In the genomic region with DNA sequence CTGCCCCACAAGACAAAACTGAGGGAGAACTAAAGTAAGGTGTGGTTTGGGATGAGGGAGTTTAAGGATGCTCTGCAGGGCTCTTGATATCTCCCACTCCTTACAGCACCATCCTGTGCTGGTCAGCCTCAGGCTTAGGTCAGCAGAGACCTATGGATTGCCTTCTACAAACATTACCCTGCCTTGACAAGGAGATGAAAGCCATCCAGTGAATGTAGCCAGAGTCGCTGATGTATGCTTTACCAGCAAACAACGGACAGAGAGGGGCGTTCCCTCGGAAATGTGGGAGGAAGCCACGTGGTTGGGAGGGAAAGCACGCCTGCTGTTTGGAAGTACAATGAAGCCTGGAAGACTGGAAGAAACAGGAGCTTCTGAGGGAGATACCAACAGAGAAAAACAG, we compare ENCODE assay signal across 9 mouse cellular contexts.
DNase-seq lines count a peak whose midpoint lies in the region; ATAC-seq and TF ChIP-seq lines count a peak whose summit lies in the region.
"Had no signal": no experiment of that assay in that cellular context is flagged by ENCODE, and none has a peak within 500 bp of the region (broad histone marks: within the 10 kb centered on the region; RNA-seq: fewer than 3 reads in every experiment).

No protein-coding gene starts in this region.

- no peak overlapping the region for H3K9ac ChIP-seq in heart, embryonic 15.5 days
- H3K9ac ChIP-seq in heart, embryonic 11.5 days (ENCODE audit: low read depth, low read length), result no peak overlapping the region
- H3K9ac ChIP-seq in hindbrain, embryonic 13.5 days, result peak overlapping the region; percentile 59; the same call in 1 of the 2 replicates
- H3K9ac ChIP-seq in midbrain, embryonic 16.5 days (ENCODE audit: low read depth, low read length), result peak overlapping the region; percentile 37; the same call in 1 of the 2 replicates

- 18% methylated on average over 6 of the region's 6 CpGs for WGBS in heart, embryonic 15.5 days
- 9% methylated on average over 6 of the region's 6 CpGs for WGBS in heart, embryonic 11.5 days (ENCODE audit: insufficient replicate concordance)
- 0% methylated on average over 6 of the region's 6 CpGs for WGBS in hindbrain, embryonic 13.5 days
- WGBS in midbrain, embryonic 16.5 days, result under 1% methylated on average over 6 of the region's 6 CpGs

- H3K4me2 ChIP-seq in heart, embryonic 15.5 days, result no peak overlapping the region
- H3K4me2 ChIP-seq in heart, embryonic 11.5 days, result no peak overlapping the region; the same call in 1 of the 2 replicates
- H3K4me2 ChIP-seq in hindbrain, embryonic 13.5 days, result peak overlapping the region; percentile 43
- H3K4me2 ChIP-seq in midbrain, embryonic 16.5 days (ENCODE audit: low read length), result peak overlapping the region; percentile 25

- no peaks in the 10 kb centered on the region for H3K9me3 ChIP-seq in heart, embryonic 15.5 days (replicated peaks)
- H3K9me3 ChIP-seq in heart, embryonic 11.5 days (replicated peaks; ENCODE audit: control insufficient read depth, low read length), result no peaks in the 10 kb centered on the region
- H3K9me3 ChIP-seq in hindbrain, embryonic 13.5 days, result no peaks in the 10 kb centered on the region
- no peaks in the 10 kb centered on the region for H3K9me3 ChIP-seq in midbrain, embryonic 16.5 days (replicated peaks; ENCODE audit: control insufficient read depth, low read length, poor library complexity, severe bottlenecking)

- TF ChIP-seq CTCF in brain, embryonic 14.5 days (IDR thresholded peaks at IDR 0.05; ENCODE audit: borderline replicate concordance, extremely low read depth, insufficient read depth, insufficient read length), result no peak

- peaks cover 13% of the 10 kb centered on the region; the same call in 1 of the 2 replicates for H3K36me3 ChIP-seq in heart, embryonic 15.5 days
- H3K36me3 ChIP-seq in heart, embryonic 11.5 days (ENCODE audit: control insufficient read depth, insufficient read depth, low read length), result peaks cover 16% of the 10 kb centered on the region
- peaks cover 23% of the 10 kb centered on the region for H3K36me3 ChIP-seq in hindbrain, embryonic 13.5 days
- H3K36me3 ChIP-seq in midbrain, embryonic 16.5 days (ENCODE audit: control insufficient read depth, insufficient read depth, low read length), result peaks cover 15% of the 10 kb centered on the region

- 0 out of 2 replicates have a peak, but pooled peaks have one; percentile 43 for ATAC-seq in heart, embryonic 15.5 days (replicated peaks; ENCODE audit: insufficient number of reproducible peaks, insufficient read depth, low FRiP score, low read depth)
- ATAC-seq in heart, embryonic 11.5 days (replicated peaks; ENCODE audit: insufficient number of reproducible peaks, low FRiP score, low TSS enrichment), result no peak
- peak; percentile 37 for ATAC-seq in hindbrain, embryonic 13.5 days (ENCODE audit: low FRiP score)
- ATAC-seq in midbrain, embryonic 16.5 days, result peak; percentile 18; the same call in 1 of the 2 replicates
- ATAC-seq in CD4-positive, CD25-positive, alpha-beta regulatory T cell, adult 4 months, result no peak

- H3K4me3 ChIP-seq in heart, embryonic 15.5 days, result no peak overlapping the region
- H3K4me3 ChIP-seq in heart, embryonic 11.5 days (ENCODE audit: low read depth, low read length), result no peak overlapping the region
- H3K4me3 ChIP-seq in hindbrain, embryonic 13.5 days, result no peak overlapping the region; the same call in 1 of the 2 replicates
- H3K4me3 ChIP-seq in midbrain, embryonic 16.5 days (ENCODE audit: low read depth, low read length), result no peak overlapping the region

- DNase-seq in brain, embryonic 14.5 days (ENCODE audit: low read depth), result peak; percentile 96
- no peak for DNase-seq in ovary, postnatal 36 days (ENCODE audit: low spot score)
- DNase-seq in spleen, postnatal 10 days (ENCODE audit: low spot score in 2 of 2), result no peak
- DNase-seq: thymus, adult 18-20 months had no signal

- peaks cover 21% of the 10 kb centered on the region for H3K4me1 ChIP-seq in heart, embryonic 15.5 days (replicated peaks)
- H3K4me1 ChIP-seq in heart, embryonic 11.5 days (ENCODE audit: control insufficient read depth, insufficient read depth, low read length), result peaks cover 7% of the 10 kb centered on the region; the same call in 1 of the 2 replicates
- peaks cover 91% of the 10 kb centered on the region for H3K4me1 ChIP-seq in hindbrain, embryonic 13.5 days (replicated peaks)
- H3K4me1 ChIP-seq in midbrain, embryonic 16.5 days (ENCODE audit: control insufficient read depth, insufficient read depth, low read length), result peaks cover 78% of the 10 kb centered on the region

- no peaks in the 10 kb centered on the region for H3K27me3 ChIP-seq in heart, embryonic 15.5 days
- H3K27me3 ChIP-seq in heart, embryonic 11.5 days (ENCODE audit: control insufficient read depth, insufficient read depth, low read length), result no peaks in the 10 kb centered on the region
- no peaks in the 10 kb centered on the region for H3K27me3 ChIP-seq in hindbrain, embryonic 13.5 days
- H3K27me3 ChIP-seq in midbrain, embryonic 16.5 days (ENCODE audit: control insufficient read depth, insufficient read depth, low read depth, low read length), result no peaks in the 10 kb centered on the region

- TF ChIP-seq POLR2A in brain, embryonic 14.5 days (IDR thresholded peaks at IDR 0.05; ENCODE audit: borderline replicate concordance, extremely low read depth, insufficient read depth, insufficient read length, poor library complexity, severe bottlenecking), result no peak

- no peak overlapping the region for H3K27ac ChIP-seq in heart, embryonic 15.5 days
- no peak overlapping the region for H3K27ac ChIP-seq in heart, embryonic 11.5 days (ENCODE audit: low read depth, low read length)
- peak overlapping the region; percentile 92 for H3K27ac ChIP-seq in hindbrain, embryonic 13.5 days
- H3K27ac ChIP-seq in midbrain, embryonic 16.5 days (ENCODE audit: low read length), result peak overlapping the region; percentile 79

Comparison
In these comparisons a context has a peak if more than half of its experiments do, and no peak if none do; other contexts are left out.
1. ATAC-seq: peak in heart, embryonic 15.5 days (single experiment), hindbrain, embryonic 13.5 days (single experiment) and midbrain, embryonic 16.5 days (single experiment); none in heart, embryonic 11.5 days (single experiment) and CD4-positive, CD25-positive, alpha-beta regulatory T cell, adult 4 months (single experiment).
2. H3K27ac ChIP-seq: peak in hindbrain, embryonic 13.5 days (single experiment) and midbrain, embryonic 16.5 days (single experiment); none in heart, embryonic 15.5 days (single experiment) and heart, embryonic 11.5 days (single experiment).
3. H3K4me2 ChIP-seq: peak in hindbrain, embryonic 13.5 days (single experiment) and midbrain, embryonic 16.5 days (single experiment); none in heart, embryonic 15.5 days (single experiment) and heart, embryonic 11.5 days (single experiment).
4. H3K9ac ChIP-seq: peak in hindbrain, embryonic 13.5 days (single experiment) and midbrain, embryonic 16.5 days (single experiment); none in heart, embryonic 15.5 days (single experiment) and heart, embryonic 11.5 days (single experiment).